Mouse (Mus musculus) midbrain, postnatal 0 days (tissue): ENCODE data around the gene 5430419D17Rik. TPM values are rescaled to one million over a fixed set of nuclear protein-coding genes. Genes with fewer than 3 reads are reported as not detected.

Experiments used
- ATAC-seq: fragments of 200-750 bp; cut with Nextera tagmentation; 2 replicates; pipeline ENCODE4 v1.8.0; 2017; ENCODE audit warnings: moderate number of reproducible peaks, mild to moderate bottlenecking, moderate TSS enrichment, moderate library complexity; ENCODE audit not compliant: low FRiP score
- DNase-seq: peaks from one replicate; pipeline ENCODE4 v3.0.0-alpha.2; 2015; ENCODE audit warnings: low spot score
- H3K27ac ChIP-seq: fragments of 300-500 bp; sonication (generic); 2 replicates; pipeline ENCODE4 v1.5.1; 2014; ENCODE audit warnings: low read depth, mild to moderate bottlenecking, low read length, mixed read lengths
- H3K27me3 ChIP-seq: fragments of 300-500 bp; sonication (generic); 2 replicates; pipeline ENCODE4 v1.6.1; 2014; ENCODE audit warnings: low read length, control low read depth, mixed read lengths; ENCODE audit not compliant: insufficient read depth
- H3K36me3 ChIP-seq: fragments of 300-500 bp; sonication (generic); 2 replicates; pipeline ENCODE4 v1.6.1; 2014; ENCODE audit warnings: low read length, control low read depth, mixed read lengths; ENCODE audit not compliant: insufficient read depth
- H3K4me1 ChIP-seq: fragments of 300-500 bp; sonication (generic); 2 replicates; pipeline ENCODE4 v1.6.1; 2014; ENCODE audit warnings: mild to moderate bottlenecking, control low read depth, antibody characterized with exemption, low read length, mixed read lengths; ENCODE audit not compliant: insufficient read depth
- H3K4me2 ChIP-seq: fragments of 300-500 bp; sonication (generic); 2 replicates; pipeline ENCODE4 v1.6.1; 2014; ENCODE audit warnings: low read depth, mild to moderate bottlenecking, low read length, mixed read lengths; ENCODE audit not compliant: poor library complexity, severe bottlenecking
- H3K4me3 ChIP-seq: fragments of 300-500 bp; sonication (generic); 2 replicates; pipeline ENCODE4 v1.5.1; 2014; ENCODE audit warnings: low read depth, mild to moderate bottlenecking, low read length, moderate library complexity
- H3K9ac ChIP-seq: fragments of 300-500 bp; sonication (generic); replicated peaks from 2 replicates; pipeline ENCODE4 v1.6.1; 2014; ENCODE audit warnings: mild to moderate bottlenecking, low read length, moderate library complexity, mixed read lengths; ENCODE audit not compliant: poor library complexity, severe bottlenecking
- H3K9me3 ChIP-seq: fragments of 300-500 bp; sonication (generic); 2 replicates; pipeline ENCODE4 v1.6.1; 2016; ENCODE audit warnings: low read length, control low read depth
- CTCF ChIP-seq: IDR thresholded peaks from 2 replicates; pipeline ENCODE4 v1.5.1; 2016; ENCODE audit warnings: antibody characterized with exemption, mild to moderate bottlenecking
- WGBS: fragments of 180-500 bp; shearing (Covaris S2); extraction: QIAGEN DNeasy Blood & Tissue Kit; methylation state at CpG from one replicate; pipeline ENCODE4 v1.1.7; 2014; 5-methylcytosine and 5-hydroxymethylcytosine counted together
- polyA plus RNA-seq: library from polyadenylated mRNA; unstranded; fragments of >200 nt; fragmentation: Nextera tagmentation; extraction: Ambion mirVana; gene quantifications from 2 replicates; pipeline ENCODE4 v1.2.1, GENCODE M21; 2015
- total RNA-seq: library from RNA; depleted of rRNA; stranded (reverse); fragments of >200 nt; gene quantifications from 2 replicates; pipeline ENCODE4 v1.2.3, GENCODE M21; 2014

5430419D17Rik gene
- total and polyA plus RNA-seq, 2 experiments from 2014 or later, result under 0.01 TPM; not detected in 1

DNA sequence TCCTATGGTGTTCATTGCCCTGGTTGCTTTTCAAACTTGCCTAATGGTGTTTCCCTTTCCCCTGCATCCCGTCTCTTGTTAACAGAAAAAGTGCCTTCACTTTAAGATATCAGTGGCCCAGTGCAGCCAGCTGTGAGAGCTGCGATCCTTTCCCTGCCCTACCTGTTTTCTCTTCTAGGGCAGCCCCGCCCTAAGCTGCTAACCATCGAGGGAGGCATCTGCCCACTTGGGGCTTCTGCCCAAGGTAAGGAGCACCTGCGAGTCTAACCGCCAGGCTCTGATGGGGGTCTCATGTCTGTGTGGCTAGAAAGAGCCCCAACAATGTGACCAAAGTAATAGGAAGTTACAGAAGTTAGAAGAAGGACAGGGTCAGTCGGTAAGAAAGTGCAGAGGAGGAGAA is 12.0 kb upstream of the 5430419D17Rik start:
- DNase-seq (no peak), ATAC-seq (no peak)
- no peak overlapping the region for H3K9ac ChIP-seq
- no peak for TF ChIP-seq CTCF
- no peak overlapping the region for H3K27ac ChIP-seq
- H3K27me3 ChIP-seq, result no peaks in the 10 kb centered on the region
- H3K4me1 ChIP-seq, result no peaks in the 10 kb centered on the region
- no peak overlapping the region for H3K4me2 ChIP-seq
- no peaks in the 10 kb centered on the region for H3K36me3 ChIP-seq
- WGBS, result 85% methylated on average over 7 of the region's 7 CpGs
- H3K4me3 ChIP-seq, result no peak overlapping the region
- no peaks in the 10 kb centered on the region for H3K9me3 ChIP-seq

- Histone ChIP-seq H3K9ac (no peak overlapping the region), H3K27ac (no peak overlapping the region), H3K4me1 (no peaks in the 10 kb centered on the region), H3K9me3 (no peaks in the 10 kb centered on the region), H3K4me2 (no peak overlapping the region), H3K4me3 (no peak overlapping the region), H3K27me3 (no peaks in the 10 kb centered on the region), H3K36me3 (no peaks in the 10 kb centered on the region)
- TF ChIP-seq CTCF, result no peak
- DNase-seq (no peak), ATAC-seq (no peak)
- 79% methylated on average over 3 of the region's 3 CpGs for WGBS
These were observed 6.4 kb upstream of the 5430419D17Rik start for GRCm38 (mm10) chr7:131167771-131168170.

DNA sequence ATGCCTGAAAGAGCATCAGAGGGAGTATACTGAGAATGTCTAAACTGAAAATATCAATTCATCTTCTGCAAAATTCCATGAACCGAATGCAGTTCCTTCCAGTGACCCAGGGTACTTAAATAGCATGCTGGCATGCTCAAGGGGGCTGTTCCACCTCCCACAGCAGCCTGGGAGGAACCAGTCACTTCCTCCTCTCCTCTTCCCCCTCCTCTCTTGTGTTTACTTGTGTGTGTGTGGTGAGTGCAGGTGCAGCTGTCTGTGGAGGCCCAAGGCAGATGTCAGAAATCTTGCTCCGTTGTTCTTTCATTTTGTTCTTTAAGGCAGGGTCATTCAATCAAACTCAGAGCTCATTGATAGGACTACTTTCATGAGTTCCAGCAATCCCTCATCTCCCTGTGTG is 5.1 kb upstream of the 5430419D17Rik start:
- Histone ChIP-seq H3K27me3 (no peaks in the 10 kb centered on the region), H3K27ac (no peak overlapping the region), H3K4me3 (no peak overlapping the region), H3K4me1 (no peaks in the 10 kb centered on the region), H3K4me2 (no peak overlapping the region), H3K9me3 (no peaks in the 10 kb centered on the region), H3K9ac (no peak overlapping the region), H3K36me3 (no peaks in the 10 kb centered on the region)
- DNase-seq (no peak), ATAC-seq (no peak)
- 66% methylated on average over 2 of the region's 2 CpGs for WGBS
- no peak for TF ChIP-seq CTCF

DNA sequence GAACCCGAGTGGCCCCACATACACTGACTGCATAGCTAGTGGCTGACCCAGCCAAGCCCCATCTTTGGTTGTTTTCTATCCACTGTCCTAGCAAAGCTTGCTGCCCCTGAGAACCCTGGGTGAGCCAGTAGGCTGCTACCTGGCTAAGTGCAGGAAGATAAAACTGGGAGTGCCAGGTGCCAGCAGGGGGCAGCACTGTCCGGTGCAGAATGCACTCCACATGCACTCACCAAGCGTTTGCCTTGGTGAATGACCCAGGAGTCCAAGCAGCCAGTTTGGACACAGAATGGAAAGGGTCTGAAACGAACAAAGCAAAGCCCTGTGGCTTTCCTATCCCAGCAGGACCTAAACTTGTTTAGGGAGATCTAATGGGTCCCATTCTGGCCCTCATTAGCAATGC is 8.5 kb downstream of the 5430419D17Rik start:
- Histone ChIP-seq H3K27me3 (no peaks in the 10 kb centered on the region), H3K36me3 (no peaks in the 10 kb centered on the region), H3K27ac (no peak overlapping the region), H3K4me1 (no peaks in the 10 kb centered on the region), H3K4me2 (no peak overlapping the region), H3K9ac (no peak overlapping the region), H3K4me3 (no peak overlapping the region), H3K9me3 (no peaks in the 10 kb centered on the region)
- no peak for DNase-seq
- peak; percentile 56 for TF ChIP-seq CTCF
- 40% methylated on average over 4 of the region's 4 CpGs for WGBS
- ATAC-seq, result no peak

GRCm38 (mm10) chr7:131184339-131184738 is 10.1 kb downstream of the 5430419D17Rik start:
- H3K4me2 ChIP-seq, result no peak overlapping the region
- no peak overlapping the region for H3K27ac ChIP-seq
- no peaks in the 10 kb centered on the region for H3K4me1 ChIP-seq
- 68% methylated on average over 8 of the region's 8 CpGs for WGBS
- H3K9me3 ChIP-seq, result no peaks in the 10 kb centered on the region
- no peak for TF ChIP-seq CTCF
- H3K9ac ChIP-seq, result no peak overlapping the region
- no peaks in the 10 kb centered on the region for H3K36me3 ChIP-seq
- ATAC-seq (no peak), DNase-seq (no peak)
- no peaks in the 10 kb centered on the region for H3K27me3 ChIP-seq
- no peak overlapping the region for H3K4me3 ChIP-seq

GRCm38 (mm10) chr7:131187047-131187446 is 12.8 kb downstream of the 5430419D17Rik start:
- H3K4me3 ChIP-seq, result no peak overlapping the region
- WGBS, result 78% methylated on average over 8 of the region's 8 CpGs
- H3K4me1 ChIP-seq, result no peaks in the 10 kb centered on the region
- no peaks in the 10 kb centered on the region for H3K9me3 ChIP-seq
- H3K27me3 ChIP-seq, result no peaks in the 10 kb centered on the region
- H3K4me2 ChIP-seq, result no peak overlapping the region
- DNase-seq (no peak), ATAC-seq (no peak)
- H3K36me3 ChIP-seq, result no peaks in the 10 kb centered on the region
- H3K9ac ChIP-seq, result no peak overlapping the region
- no peak overlapping the region for H3K27ac ChIP-seq
- TF ChIP-seq CTCF, result no peak
